Mouse (Mus musculus) myocyte (in vitro differentiated cells): Measurements from ENCODE around the gene Gm21915. TPM values are rescaled to one million over a fixed set of nuclear protein-coding genes. Genes with fewer than 3 reads are reported as not detected.

Experiments used
- H3K27me3 ChIP-seq: one replicate; pipeline ENCODE4 v1.6.1; 2011; ENCODE audit not compliant: control insufficient read depth, insufficient read depth, insufficient read length
- H3K36me3 ChIP-seq: one replicate; pipeline ENCODE4 v1.6.1; 2011; ENCODE audit not compliant: control insufficient read depth, insufficient read depth
- H3K4me2 ChIP-seq: one replicate; pipeline ENCODE4 v1.6.1; 2011; ENCODE audit warnings: low read depth, control low read depth
- H3K4me3 ChIP-seq: one replicate; pipeline ENCODE4 v1.5.1; 2011; ENCODE audit warnings: mild to moderate bottlenecking, control low read depth, moderate library complexity
- H3K79me2 ChIP-seq: one replicate; pipeline ENCODE4 v1.6.1; 2011; ENCODE audit not compliant: control insufficient read depth, insufficient read depth
- H3ac ChIP-seq: one replicate; pipeline ENCODE4 v1.6.1; 2011; ENCODE audit not compliant: control insufficient read depth, insufficient read length
- CEBPB ChIP-seq: IDR thresholded peaks from 2 replicates; pipeline ENCODE4 v1.6.1; 2011; ENCODE audit warnings: mild to moderate bottlenecking, moderate library complexity; ENCODE audit not compliant: poor library complexity, insufficient read depth, severe bottlenecking
- E2F4 ChIP-seq: IDR thresholded peaks from one replicate; pipeline ENCODE4 v1.6.1; 2011; ENCODE audit warnings: mild to moderate bottlenecking, control low read depth, moderate library complexity; ENCODE audit not compliant: insufficient read depth
- MAX ChIP-seq: IDR thresholded peaks from one replicate; pipeline ENCODE4 v1.6.1; 2011; ENCODE audit warnings: low read depth, mild to moderate bottlenecking, control low read depth
- MYOD1 ChIP-seq, 3 experiments: IDR thresholded peaks; one replicate each; pipeline ENCODE4 v1.6.1; 2011; ENCODE audit warnings: control low read depth in 2 of 3, low read depth in 2 of 3, mild to moderate bottlenecking in 2 of 3, moderate library complexity in 1 of 3; ENCODE audit not compliant: insufficient read length in 2 of 3, control insufficient read depth in 1 of 3
- MYOG ChIP-seq, 3 experiments: IDR thresholded peaks; one replicate each; pipeline ENCODE4 v1.6.1; 2011; ENCODE audit warnings: control low read depth in 2 of 3, low read depth in 2 of 3, mild to moderate bottlenecking in 2 of 3; ENCODE audit not compliant: insufficient read length in 2 of 3, control insufficient read depth in 1 of 3, insufficient read depth in 1 of 3
- POLR2A ChIP-seq: IDR thresholded peaks from one replicate; pipeline ENCODE4 v1.6.1; 2011; ENCODE audit warnings: low read depth, mild to moderate bottlenecking, control low read depth, moderate library complexity; ENCODE audit not compliant: insufficient read length
- POLR2AphosphoS2 ChIP-seq: IDR thresholded peaks from one replicate; pipeline ENCODE4 v1.6.1; 2011; ENCODE audit warnings: low read depth, control low read depth; ENCODE audit not compliant: insufficient read length
- REST ChIP-seq: IDR thresholded peaks from one replicate; pipeline ENCODE4 v1.6.1; 2011; ENCODE audit warnings: mild to moderate bottlenecking, control low read depth, moderate library complexity; ENCODE audit not compliant: insufficient read depth, insufficient read length
- SRF ChIP-seq: IDR thresholded peaks from one replicate; pipeline ENCODE4 v1.6.1; 2011; ENCODE audit warnings: low read depth; ENCODE audit not compliant: control insufficient read depth, insufficient read length
- TCF12 ChIP-seq: IDR thresholded peaks from one replicate; pipeline ENCODE4 v1.6.1; 2011; ENCODE audit warnings: mild to moderate bottlenecking, control low read depth; ENCODE audit not compliant: poor library complexity, insufficient read depth, severe bottlenecking
- TCF3 ChIP-seq: IDR thresholded peaks from one replicate; pipeline ENCODE4 v1.6.1; 2011; ENCODE audit warnings: low read depth, control low read depth; ENCODE audit not compliant: insufficient read length
- USF1 ChIP-seq: IDR thresholded peaks from one replicate; pipeline ENCODE4 v1.6.1; 2011; ENCODE audit warnings: low read depth, mild to moderate bottlenecking, control low read depth, moderate library complexity
- polyA plus RNA-seq: library from polyadenylated mRNA; unstranded; fragments of >200 nt; fragmentation: generic; extraction: Trizol; gene quantifications from one replicate; pipeline ENCODE4 v1.2.1, GENCODE M21; 2012; ENCODE audit warnings: missing spikeins

The Gm21915 gene
- polyA plus RNA-seq, 1 experiment = not detected

GRCm38 (mm10) chr9:40627146-40627713, 43.2 kb upstream of the Gm21915 start:
- no peaks in the 10 kb centered on the region for H3K36me3 ChIP-seq

GRCm38 (mm10) chr9:40628130-40629069, 42.0 kb upstream of the Gm21915 start:
- Histone ChIP-seq H3K79me2 (no peaks in the 10 kb centered on the region), H3K36me3 (no peaks in the 10 kb centered on the region), H3ac (no peak overlapping the region), H3K4me3 (no peak overlapping the region), H3K27me3 (no peaks in the 10 kb centered on the region), H3K4me2 (no peak overlapping the region)
- TF ChIP-seq USF1 (no peak), REST (no peak), MYOD1 (IDR thresholded peaks at IDR 0.05; ENCODE audit: control insufficient read depth in 1 of 3, insufficient read length in 2 of 3, low read depth in 2 of 3) (no peak), TCF12 (no peak), POLR2A (no peak), MAX (no peak)

More at GRCm38 (mm10) chr9:40627146-40627713, 43.2 kb upstream of the Gm21915 start:
- no peaks in the 10 kb centered on the region for H3K79me2 ChIP-seq
- TF ChIP-seq MYOG (IDR thresholded peaks at IDR 0.05; ENCODE audit: control insufficient read depth in 1 of 3, insufficient read depth in 1 of 3, insufficient read length in 2 of 3, low read depth in 2 of 3) (no peak), POLR2A (no peak), TCF3 (no peak), USF1 (no peak), CEBPB (no peak), TCF12 (no peak), E2F4 (no peak), REST (no peak), MAX (no peak), MYOD1 (IDR thresholded peaks at IDR 0.05; ENCODE audit: control insufficient read depth in 1 of 3, insufficient read length in 2 of 3, low read depth in 2 of 3) (no peak), POLR2AphosphoS2 (no peak), SRF (no peak)
- no peak overlapping the region for H3K4me2 ChIP-seq
- H3K4me3 ChIP-seq = no peak overlapping the region
- H3ac ChIP-seq = no peak overlapping the region
- no peaks in the 10 kb centered on the region for H3K27me3 ChIP-seq

- H3K4me3 ChIP-seq = no peak overlapping the region
- H3K4me2 ChIP-seq = no peak overlapping the region
- no peak overlapping the region for H3ac ChIP-seq
- TF ChIP-seq CEBPB (no peak), MAX (no peak), TCF12 (no peak), E2F4 (no peak), SRF (no peak), USF1 (no peak), POLR2A (no peak), TCF3 (no peak), REST (no peak), POLR2AphosphoS2 (no peak), MYOD1 (IDR thresholded peaks at IDR 0.05; ENCODE audit: control insufficient read depth in 1 of 3, insufficient read length in 2 of 3, low read depth in 2 of 3) (no peak), MYOG (IDR thresholded peaks at IDR 0.05; ENCODE audit: control insufficient read depth in 1 of 3, insufficient read depth in 1 of 3, insufficient read length in 2 of 3, low read depth in 2 of 3) (no peak)
- H3K27me3 ChIP-seq = no peaks in the 10 kb centered on the region
- no peaks in the 10 kb centered on the region for H3K36me3 ChIP-seq
- no peaks in the 10 kb centered on the region for H3K79me2 ChIP-seq
Measured at GRCm38 (mm10) chr9:40629441-40629840, 41.0 kb upstream of the Gm21915 start.

GRCm38 (mm10) chr9:40631101-40631500, 39.3 kb upstream of the Gm21915 start:
- TF ChIP-seq E2F4 (no peak), TCF12 (no peak), TCF3 (no peak)
- H3K36me3 ChIP-seq = no peaks in the 10 kb centered on the region

More at GRCm38 (mm10) chr9:40631101-40631500, 39.3 kb upstream of the Gm21915 start:
- Histone ChIP-seq H3K4me3 (no peak overlapping the region), H3K79me2 (no peaks in the 10 kb centered on the region), H3K27me3 (no peaks in the 10 kb centered on the region), H3ac (no peak overlapping the region), H3K4me2 (no peak overlapping the region)
